Mouse (Mus musculus): ENCODE results near the gene 1190002N15Rik.

DNA sequence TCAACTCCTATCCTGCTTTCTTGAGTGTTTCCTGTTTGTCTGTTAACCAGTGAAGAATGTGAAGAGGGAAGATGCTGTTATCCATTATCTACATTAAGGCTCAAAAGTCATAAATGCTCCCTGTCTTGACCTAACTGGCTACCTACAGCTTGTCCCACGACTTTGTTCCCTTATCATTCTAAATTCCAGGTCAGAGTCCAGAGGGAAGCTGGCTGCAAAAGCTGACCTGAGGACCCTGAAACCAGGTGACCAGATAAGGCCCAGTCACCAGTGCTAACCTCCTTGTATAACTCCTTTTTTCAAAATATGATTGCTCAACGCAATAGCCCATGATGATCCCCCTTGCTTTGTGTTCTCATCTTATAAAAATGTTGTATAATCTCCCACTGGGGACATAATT lies 66.4 kb downstream of the 1190002N15Rik start:
- TF ChIP-seq POLR2A (IDR thresholded peaks at IDR 0.05; ENCODE audit: low read depth, low read length) (no peak), USF1 (IDR thresholded peaks at IDR 0.05; ENCODE audit: low read depth, low read length) (no peak), TBP (conservative IDR thresholded peaks at IDR 0.05; ENCODE audit: low read depth, low read length) (no peak)
